Mouse (Mus musculus): ENCODE measurements around the gene Ptf1a. TPM values are rescaled to one million over a fixed set of nuclear protein-coding genes. Genes with fewer than 3 reads are reported as not detected.

The Ptf1a gene
- total and polyA plus RNA-seq, 3 experiments: not detected

DNA sequence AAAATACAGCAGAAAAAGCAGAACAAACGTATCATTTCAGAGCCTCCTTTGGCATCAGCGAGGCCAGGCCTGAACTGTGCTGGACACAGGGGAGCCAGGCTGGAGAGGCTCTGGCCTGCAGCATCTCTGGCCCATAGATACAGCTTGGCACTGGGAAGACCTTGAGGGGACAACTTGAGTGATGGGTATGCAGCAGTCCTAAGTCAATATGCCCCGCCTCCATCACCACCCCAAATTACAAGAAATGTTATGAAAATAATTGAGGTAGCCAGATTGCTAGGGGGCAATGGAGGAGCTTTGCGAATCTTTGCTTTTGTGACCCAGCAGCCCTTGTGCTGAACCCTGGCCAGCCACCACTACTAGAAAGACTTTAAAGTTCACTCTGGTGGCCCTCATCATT is 3.8 kb downstream of the Ptf1a start:
- no peak for DNase-seq (ENCODE audit: low read depth, low spot score)
- no peaks in the 10 kb centered on the region; a peak in 1 of 4 replicates for H3K27me3 ChIP-seq (ENCODE audit: control insufficient read depth in 1 of 2, insufficient read depth in 2 of 2, low read length in 2 of 2)
- TF ChIP-seq MAFK (IDR thresholded peaks at IDR 0.05; ENCODE audit: borderline replicate concordance, low read depth, low read length): no peak
- no peak for TF ChIP-seq ETS1 (IDR thresholded peaks at IDR 0.05; ENCODE audit: low read depth, low read length)
- no peak for TF ChIP-seq MEF2A (IDR thresholded peaks at IDR 0.05; ENCODE audit: extremely low read depth, insufficient replicate concordance, low read depth, low read length, poor library complexity, severe bottlenecking)
- no peaks in the 10 kb centered on the region for H3K36me3 ChIP-seq (ENCODE audit: control insufficient read depth in 1 of 2, insufficient read depth in 2 of 2, low read length in 2 of 2)
- no peaks in the 10 kb centered on the region for H3K4me1 ChIP-seq (ENCODE audit: control insufficient read depth in 1 of 2, insufficient read depth in 2 of 2, low read length in 2 of 2)
- no peaks in the 10 kb centered on the region for H3K9me3 ChIP-seq (replicated peaks; ENCODE audit: insufficient read depth, low read length)
- no peak overlapping the region for H3K9ac ChIP-seq (ENCODE audit: control insufficient read depth, low read depth, low read length, poor library complexity, severe bottlenecking)
- no peak overlapping the region for H3K4me3 ChIP-seq (ENCODE audit: control insufficient read depth in 1 of 2, insufficient read depth in 1 of 2, low read depth in 2 of 2, low read length in 2 of 2)
- no peaks in the 10 kb centered on the region for H3K79me2 ChIP-seq (ENCODE audit: control insufficient read depth, insufficient read depth, low read length, poor library complexity)
- no peak overlapping the region for H3K27ac ChIP-seq (ENCODE audit: control insufficient read depth, low read depth, low read length)

DNA sequence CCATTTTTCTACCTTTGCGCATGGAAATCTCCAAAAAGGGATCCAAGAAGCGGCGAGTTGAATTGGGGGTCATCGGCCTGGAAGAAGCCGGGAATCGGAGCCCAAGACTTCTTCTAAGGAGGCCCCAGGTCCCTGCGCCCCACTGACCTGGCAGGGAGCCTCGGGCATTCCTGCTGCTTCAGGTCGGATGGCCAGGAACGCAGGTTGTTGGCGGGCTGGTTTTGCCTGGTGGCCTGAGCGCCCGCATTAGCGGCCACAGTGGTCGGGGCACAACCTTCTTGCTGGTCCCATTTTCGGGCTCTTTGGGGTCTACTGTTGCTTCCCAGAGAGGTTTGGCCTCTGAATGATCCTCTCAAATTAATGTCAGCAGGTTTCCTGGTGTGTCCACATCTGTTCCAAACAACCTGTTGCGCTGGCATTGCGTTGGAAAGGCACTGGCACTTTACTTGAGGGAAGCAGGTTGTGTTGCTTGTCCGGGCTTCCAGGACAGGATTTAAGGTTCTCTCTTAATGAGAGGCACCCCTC is 7.1 kb downstream of the Ptf1a start:
- no peak overlapping the region for H3K9ac ChIP-seq (ENCODE audit: control insufficient read depth, low read depth, low read length, poor library complexity, severe bottlenecking)
- TF ChIP-seq MYC (IDR thresholded peaks at IDR 0.05; ENCODE audit: low read depth, low read length) (no peak), RAD21 (IDR thresholded peaks at IDR 0.05; ENCODE audit: low read depth, low read length) (no peak), ETS1 (IDR thresholded peaks at IDR 0.05; ENCODE audit: low read depth, low read length) (no peak), NELFE (IDR thresholded peaks at IDR 0.05; ENCODE audit: low read depth, low read length) (no peak), MXI1 (IDR thresholded peaks at IDR 0.05; ENCODE audit: low read depth, low read length) (no peak), NRF1 (IDR thresholded peaks at IDR 0.05; ENCODE audit: insufficient read depth, low read depth, low read length, poor library complexity, severe bottlenecking) (no peak)

DNA sequence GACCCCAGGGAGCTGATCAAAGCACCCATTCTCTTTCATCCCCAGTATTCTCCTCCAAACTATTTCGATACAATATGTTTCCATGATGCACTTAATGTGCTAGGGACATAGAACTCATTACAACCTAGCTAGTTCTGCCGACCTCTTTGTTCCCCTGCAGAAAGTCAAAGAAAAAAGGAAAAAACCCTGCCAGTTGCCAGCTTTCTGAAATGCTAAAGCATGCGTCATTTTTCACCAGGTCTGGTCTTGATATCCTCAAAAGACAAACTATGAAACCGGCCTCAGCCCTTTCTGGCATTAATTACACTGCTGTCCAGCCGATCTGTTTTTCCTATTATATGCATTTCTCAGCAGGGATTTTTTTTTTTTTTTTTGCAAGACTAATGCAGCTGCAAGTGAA is 9.8 kb downstream of the Ptf1a start:
- Histone ChIP-seq H3K9ac (ENCODE audit: control insufficient read depth, low read depth, low read length, poor library complexity, severe bottlenecking) (no peak overlapping the region), H3K36me3 (ENCODE audit: control insufficient read depth in 1 of 2, insufficient read depth in 2 of 2, low read length in 2 of 2) (no peaks in the 10 kb centered on the region), H3K79me2 (ENCODE audit: control insufficient read depth, insufficient read depth, low read length, poor library complexity) (no peaks in the 10 kb centered on the region), H3K9me3 (replicated peaks; ENCODE audit: insufficient read depth, low read length) (no peaks in the 10 kb centered on the region), H3K27ac (ENCODE audit: control insufficient read depth, low read depth, low read length) (no peak overlapping the region), H3K27me3 (ENCODE audit: control insufficient read depth in 1 of 2, insufficient read depth in 2 of 2, low read length in 2 of 2) (no peaks in the 10 kb centered on the region; a peak in 1 of 4 replicates), H3K4me3 (ENCODE audit: control insufficient read depth in 1 of 2, insufficient read depth in 1 of 2, low read depth in 2 of 2, low read length in 2 of 2) (no peak overlapping the region), H3K4me1 (ENCODE audit: control insufficient read depth in 1 of 2, insufficient read depth in 2 of 2, low read length in 2 of 2) (no peaks in the 10 kb centered on the region)
- no peak for DNase-seq (ENCODE audit: low read depth, low spot score)
- TF ChIP-seq CTCF (IDR thresholded peaks at IDR 0.05 in 2 of 3, conservative IDR thresholded peaks at IDR 0.05 in 1 of 3; ENCODE audit: control insufficient read depth in 1 of 3, insufficient read depth in 1 of 3, low read depth in 2 of 3, low read length in 3 of 3, poor library complexity in 1 of 3, severe bottlenecking in 1 of 3) (no peak), USF1 (IDR thresholded peaks at IDR 0.05; ENCODE audit: low read depth, low read length) (no peak), ZC3H11A (IDR thresholded peaks at IDR 0.05; ENCODE audit: low read depth, low read length) (no peak), ZMIZ1 (IDR thresholded peaks at IDR 0.05; ENCODE audit: low read depth, low read length) (no peak), MXI1 (IDR thresholded peaks at IDR 0.05; ENCODE audit: low read depth, low read length) (no peak), MYC (IDR thresholded peaks at IDR 0.05; ENCODE audit: low read depth, low read length) (no peak), POLR2AphosphoS2 (IDR thresholded peaks at IDR 0.05; ENCODE audit: low read length) (no peak), MYB (IDR thresholded peaks at IDR 0.05; ENCODE audit: low read depth, low read length) (no peak), MAFK (IDR thresholded peaks at IDR 0.05; ENCODE audit: borderline replicate concordance, low read depth, low read length) (no peak), ZNF384 (IDR thresholded peaks at IDR 0.05; ENCODE audit: low read depth, low read length) (no peak), POLR2AphosphoS5 (IDR thresholded peaks at IDR 0.05; ENCODE audit: borderline replicate concordance, low read depth, low read length) (no peak), USF2 (IDR thresholded peaks at IDR 0.05; ENCODE audit: borderline replicate concordance in 1 of 2, insufficient read depth in 1 of 2, low read depth in 1 of 2, low read length in 2 of 2) (no peak), GABPA (IDR thresholded peaks at IDR 0.05; ENCODE audit: low read depth, low read length) (no peak)

More for the DNA sequence above, 7.1 kb downstream of the Ptf1a start:
- no peaks in the 10 kb centered on the region for H3K36me3 ChIP-seq (ENCODE audit: control insufficient read depth in 1 of 2, insufficient read depth in 2 of 2, low read length in 2 of 2)
- no peak overlapping the region for H3K4me3 ChIP-seq (ENCODE audit: control insufficient read depth in 1 of 2, insufficient read depth in 1 of 2, low read depth in 2 of 2, low read length in 2 of 2)
- no peaks in the 10 kb centered on the region for H3K9me3 ChIP-seq (replicated peaks; ENCODE audit: insufficient read depth, low read length)
- no peaks in the 10 kb centered on the region for H3K79me2 ChIP-seq (ENCODE audit: control insufficient read depth, insufficient read depth, low read length, poor library complexity)
- no peaks in the 10 kb centered on the region for H3K4me1 ChIP-seq (ENCODE audit: control insufficient read depth in 1 of 2, insufficient read depth in 2 of 2, low read length in 2 of 2)
- H3K27ac ChIP-seq (ENCODE audit: control insufficient read depth, low read depth, low read length): no peak overlapping the region
- no peaks in the 10 kb centered on the region; a peak in 1 of 4 replicates for H3K27me3 ChIP-seq (ENCODE audit: control insufficient read depth in 1 of 2, insufficient read depth in 2 of 2, low read length in 2 of 2)
- DNase-seq (ENCODE audit: low read depth, low spot score): no peak

Measured in MEL (cell line).